Mouse (Mus musculus) adrenal gland, postnatal 25 days (tissue): ENCODE results near the gene Ffar3. TPM values are rescaled to one million over a fixed set of nuclear protein-coding genes. Genes with fewer than 3 reads are reported as not detected.

Source experiments
- DNase-seq: peaks from one replicate; pipeline ENCODE4 v3.0.0; 2021; ENCODE audit warnings: mixed read lengths
- long read RNA-seq: library from polyadenylated mRNA; stranded (forward); transcript quantifications from one replicate; pipeline ENCODE4 v2.0.0, GENCODE M21; 2021
- total RNA-seq: library from RNA; stranded (reverse); gene quantifications from 2 replicates; pipeline ENCODE4 v1.2.3, GENCODE M21; 2021

Ffar3 gene
- total RNA-seq: 0.70 TPM in 1 of 2 replicates, not detected in the other
- long read RNA-seq: 0 reads

DNA sequence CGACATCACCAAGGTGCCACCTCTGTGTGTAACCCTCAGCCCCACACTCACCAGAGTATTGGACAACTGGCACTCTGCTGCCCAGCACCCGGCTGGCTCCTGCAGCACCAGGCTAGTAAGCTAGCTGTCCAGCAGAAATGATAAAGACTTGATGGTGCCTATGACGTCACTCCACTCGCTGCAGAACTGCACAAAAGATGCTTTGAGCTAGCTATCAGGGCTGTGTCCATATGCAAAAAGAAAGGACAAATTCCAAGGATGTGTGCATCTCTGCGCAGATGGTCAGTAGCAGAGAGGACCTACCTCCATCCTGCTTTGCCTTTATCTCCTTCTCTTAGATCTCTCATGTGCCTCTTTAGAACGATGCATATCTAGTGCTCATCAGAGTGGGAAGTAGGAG, at the start of gene Ffar3:
Gene Ffar3, minus strand, starts transcription at position 101 of the 400 bp plus-strand sequence.
- DNase-seq: no peak

DNA sequence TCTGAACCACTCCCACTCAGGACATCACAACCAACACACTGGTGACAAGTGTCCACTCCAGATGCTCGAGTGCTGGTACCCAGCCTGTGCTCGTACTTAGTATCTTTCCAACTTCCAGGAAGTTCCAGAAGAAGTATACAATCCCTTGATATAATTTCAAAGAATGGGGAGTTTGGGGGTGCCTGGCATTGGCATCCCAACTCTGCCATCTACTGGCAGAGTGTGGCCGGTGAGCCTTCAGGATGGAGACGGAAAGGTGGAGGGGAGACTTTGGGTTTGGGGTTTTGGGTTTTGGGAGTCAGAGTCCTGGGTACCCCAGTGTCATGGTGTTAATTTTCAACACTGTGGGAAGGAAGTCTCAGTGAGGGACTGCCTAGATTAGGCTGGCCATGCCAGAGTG, 48.1 kb upstream of the Ffar3 start:
- DNase-seq: no peak

GRCm38 (mm10) chr7:30895217-30895616, 39.2 kb upstream of the Ffar3 start:
- no peak for DNase-seq

DNA sequence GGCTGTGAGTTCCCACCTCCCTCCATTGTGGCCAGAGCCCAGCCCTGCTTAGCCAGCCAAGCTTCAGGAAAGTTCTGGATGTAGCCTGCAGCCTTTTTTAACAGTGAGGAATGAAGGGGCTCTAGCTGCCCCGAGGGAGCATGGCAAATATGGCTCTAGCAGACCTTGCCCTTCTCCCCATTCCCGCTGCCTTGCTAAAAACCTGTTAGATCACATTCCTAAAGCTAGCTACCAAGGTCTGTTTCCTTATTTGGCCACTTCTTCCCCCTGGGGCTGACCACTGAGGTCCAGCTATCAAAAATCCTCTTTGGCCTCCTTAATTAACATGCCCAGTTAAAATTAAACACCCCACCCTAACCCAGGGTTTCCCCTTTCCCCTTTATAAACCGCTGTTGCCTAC, 36.5 kb upstream of the Ffar3 start:
- DNase-seq: no peak

DNA sequence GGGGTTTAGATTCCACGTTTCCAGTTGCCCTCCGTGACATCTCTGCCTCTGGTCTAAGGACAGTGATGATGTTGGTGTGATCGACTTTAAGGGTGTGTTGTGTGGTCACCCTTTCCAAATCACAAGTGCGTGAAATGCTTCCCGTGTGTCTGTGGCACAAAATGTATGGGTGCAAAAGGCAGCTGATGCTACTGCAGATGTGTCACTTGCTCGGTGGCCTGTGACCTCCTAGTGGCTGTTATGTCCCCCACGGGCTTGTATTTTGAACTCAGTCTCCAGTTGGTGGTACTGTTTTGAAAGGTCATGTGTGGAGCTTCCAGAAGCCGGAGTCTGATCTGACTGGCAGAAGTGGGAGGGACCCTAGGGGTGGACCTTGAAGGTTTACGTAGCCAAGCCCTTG, 35.8 kb upstream of the Ffar3 start:
- no peak for DNase-seq

DNA sequence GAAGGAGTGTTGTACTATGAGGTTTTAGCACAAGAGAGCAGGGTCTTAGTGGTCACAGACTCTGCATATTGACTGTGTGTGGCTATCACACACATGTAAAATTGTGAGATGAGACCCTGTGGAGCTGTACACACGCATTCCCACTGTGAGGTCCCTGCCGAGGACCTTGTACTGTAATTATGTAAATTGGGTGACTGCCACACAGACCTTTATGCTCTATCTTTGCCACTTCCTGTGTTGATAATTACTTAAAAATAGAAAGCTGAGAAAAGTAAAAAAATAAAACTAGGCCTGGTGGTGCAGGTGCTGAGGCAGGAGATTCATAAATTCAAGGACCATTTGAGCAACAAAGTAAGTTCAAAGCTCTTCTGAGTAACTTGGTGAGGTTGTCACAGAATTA, 34.7 kb upstream of the Ffar3 start:
- no peak for DNase-seq

DNA sequence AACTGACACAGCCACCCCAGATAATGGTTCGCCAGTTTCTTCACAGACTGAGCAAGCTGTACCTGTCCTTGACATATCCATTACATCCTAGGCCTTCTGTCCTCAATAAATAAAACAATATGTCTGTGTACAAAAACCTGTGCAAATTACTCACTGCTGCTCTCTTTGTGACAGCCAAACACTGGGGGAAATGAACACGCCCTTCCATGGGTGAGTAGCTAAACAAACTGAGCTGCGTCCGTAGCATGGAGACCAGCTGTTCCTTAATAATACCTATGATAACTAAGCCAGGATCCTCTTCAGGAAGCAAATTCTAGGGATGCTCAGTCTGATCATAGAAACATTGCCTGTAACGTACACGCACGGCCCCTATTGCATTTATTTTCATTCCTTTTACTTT, 32.8 kb upstream of the Ffar3 start:
- DNase-seq: no peak

DNA sequence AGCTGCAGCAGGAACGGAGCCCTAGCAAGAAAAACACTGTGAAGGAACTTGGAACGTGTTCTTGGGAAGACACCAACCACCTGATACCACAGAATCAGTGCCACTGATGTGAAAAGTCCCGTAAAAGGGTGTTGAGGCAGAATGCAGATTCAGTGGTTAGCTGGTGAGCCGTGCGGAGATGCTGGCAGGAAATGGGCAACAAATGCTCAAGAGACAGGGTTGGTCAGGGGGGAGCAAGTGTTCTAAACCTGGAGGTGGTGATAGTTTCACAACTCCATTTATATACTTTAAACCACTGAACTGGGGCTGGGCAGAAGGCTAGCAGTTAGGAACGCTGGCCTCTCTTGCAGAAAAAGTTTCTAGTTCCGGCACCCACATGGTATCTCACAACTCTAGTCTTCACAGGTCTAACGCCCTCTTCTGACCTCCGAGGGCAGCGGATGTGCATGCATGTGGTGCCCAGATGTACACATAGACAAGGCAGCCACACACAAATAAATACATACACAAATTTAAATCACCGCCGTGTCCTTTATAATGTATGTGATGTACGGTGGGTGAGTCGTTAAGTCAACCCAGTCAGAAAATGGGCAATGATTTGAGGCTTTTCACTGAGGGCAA, 31.7 kb upstream of the Ffar3 start:
- no peak for DNase-seq

- no peak for DNase-seq
These were observed 30.9 kb upstream of the Ffar3 start for GRCm38 (mm10) chr7:30886852-30887251.

GRCm38 (mm10) chr7:30884047-30884446, 28.1 kb upstream of the Ffar3 start:
- no peak for DNase-seq

- DNase-seq: no peak
These were observed 25.4 kb upstream of the Ffar3 start for GRCm38 (mm10) chr7:30881367-30881766.

GRCm38 (mm10) chr7:30880176-30880575, 24.2 kb upstream of the Ffar3 start, which contains the start of gene Cd22:
Gene Cd22, minus strand, starts transcription at chr7:30880342.
- no peak for DNase-seq

GRCm38 (mm10) chr7:30878950-30879349, 23.0 kb upstream of the Ffar3 start:
- no peak for DNase-seq

DNA sequence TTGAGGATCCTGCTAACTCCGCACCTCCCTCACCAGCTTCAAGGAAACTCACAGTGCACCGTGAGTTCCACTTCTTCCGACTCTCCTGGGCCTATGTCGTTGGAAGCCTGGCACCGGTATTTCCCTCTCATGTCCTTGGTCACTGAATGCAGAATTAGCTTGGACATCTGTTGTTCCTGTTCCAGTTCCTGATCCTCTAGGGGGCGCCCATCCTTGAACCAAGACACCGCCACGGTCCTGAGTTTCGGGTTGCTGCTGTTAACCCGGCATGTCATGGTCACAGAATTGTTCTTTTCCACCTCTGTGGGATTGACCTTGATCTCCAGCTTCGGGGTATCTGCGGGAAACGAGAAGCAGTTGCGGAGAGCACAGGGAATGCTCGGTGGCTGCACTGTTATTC, 17.1 kb upstream of the Ffar3 start:
- peak; percentile 82 for DNase-seq

DNA sequence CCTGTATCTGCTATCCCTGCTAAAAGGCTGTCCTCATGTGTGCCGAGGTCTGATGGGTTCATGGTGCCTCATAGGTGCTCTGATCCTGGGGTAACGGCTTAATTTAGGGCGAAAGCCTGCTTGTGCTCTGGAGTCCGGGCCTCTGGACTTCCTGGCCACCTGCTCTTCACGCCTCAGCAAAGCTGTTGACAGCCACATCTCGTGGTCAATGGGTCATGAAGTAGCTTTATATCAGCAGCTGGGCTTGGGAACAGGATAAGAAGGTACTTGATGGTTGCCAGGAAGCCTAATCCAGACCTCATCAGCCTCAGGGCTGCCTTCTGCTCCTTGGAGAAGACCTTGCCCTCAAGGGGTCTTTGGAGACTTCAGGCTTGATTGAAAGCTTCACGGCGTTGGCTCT, 7.4 kb upstream of the Ffar3 start:
- no peak for DNase-seq

GRCm38 (mm10) chr7:30861464-30861863, 5.5 kb upstream of the Ffar3 start, which contains the start of gene Ffar1:
Gene Ffar1, minus strand, starts transcription at chr7:30861564.
- no peak for DNase-seq

DNA sequence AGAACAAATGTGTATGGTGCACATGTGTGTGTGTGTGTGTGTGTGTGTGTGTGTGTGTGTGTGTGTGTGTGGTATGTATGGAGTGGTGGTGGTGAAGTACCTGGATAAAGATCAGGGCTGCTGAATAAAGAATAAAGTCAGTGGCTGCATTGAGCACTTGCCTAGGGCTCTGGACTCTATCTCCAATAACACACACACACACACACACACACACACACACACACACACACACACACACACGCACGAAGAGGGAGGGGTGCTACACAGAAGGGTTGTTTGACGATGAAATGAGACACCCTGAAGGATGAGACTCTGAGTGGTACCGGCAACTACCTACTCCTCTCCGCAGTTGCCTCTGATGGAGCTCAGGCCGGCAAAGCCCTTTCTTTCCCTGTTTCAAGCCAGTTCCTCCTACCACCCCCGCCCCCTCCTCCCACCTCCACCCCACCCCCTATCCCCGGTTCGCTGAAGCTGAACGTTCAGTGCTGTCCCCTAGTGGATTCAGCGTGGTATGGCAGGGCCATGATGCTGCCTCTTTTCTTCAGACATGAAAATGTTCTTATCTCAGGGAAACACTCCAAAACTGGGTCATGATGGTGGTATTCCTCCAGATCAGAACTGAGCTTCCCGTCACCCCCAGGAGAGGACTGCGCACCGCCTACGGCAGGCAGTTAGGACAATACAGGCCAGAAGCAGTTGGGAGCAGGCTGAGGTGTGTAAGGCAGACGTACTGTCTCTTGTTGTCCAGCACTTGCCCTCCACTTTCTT, 3.8 kb upstream of the Ffar3 start:
- DNase-seq: peak; percentile 44

GRCm38 (mm10) chr7:30859290-30859634, 3.3 kb upstream of the Ffar3 start:
- DNase-seq: peak; percentile 80

DNA sequence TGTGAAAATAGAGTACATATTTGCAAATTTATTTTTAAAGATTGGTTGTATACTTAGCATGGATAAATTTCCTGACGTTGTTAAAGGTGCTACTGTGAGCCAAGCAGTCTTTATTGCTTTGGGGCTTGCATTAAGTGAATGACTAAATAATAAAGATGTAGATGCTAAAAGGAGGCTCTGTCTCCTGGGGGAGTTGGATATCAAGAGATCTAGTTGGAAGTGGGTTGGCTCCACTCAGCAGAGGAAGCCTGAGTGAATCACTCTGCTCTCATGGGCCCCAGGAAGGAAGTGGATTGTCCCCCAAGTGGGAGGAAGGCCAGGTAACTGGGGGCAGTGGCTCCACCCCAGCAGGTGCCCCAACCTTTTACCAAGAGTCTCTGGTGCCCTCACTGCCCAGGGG, 1.8 kb upstream of the Ffar3 start:
- no peak for DNase-seq

DNA sequence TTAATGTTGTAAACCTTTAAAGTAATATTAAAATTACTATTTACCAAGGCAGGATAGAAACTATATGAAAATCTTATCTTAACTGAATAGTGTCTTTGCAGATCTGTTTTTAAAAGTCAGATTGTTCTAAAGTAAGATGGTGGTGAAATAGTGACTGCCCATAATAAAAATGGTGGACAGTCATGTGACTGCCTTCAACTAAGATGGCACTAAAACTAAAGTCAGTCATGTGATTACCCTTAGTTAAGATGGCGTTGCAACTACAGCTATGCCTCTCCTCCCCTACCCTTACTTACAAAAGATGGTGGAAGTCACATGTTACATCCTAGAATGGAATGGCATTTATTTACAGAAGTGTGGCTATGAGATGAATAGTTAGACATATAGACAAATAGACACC, 4.6 kb downstream of the Ffar3 start:
- DNase-seq: no peak

DNA sequence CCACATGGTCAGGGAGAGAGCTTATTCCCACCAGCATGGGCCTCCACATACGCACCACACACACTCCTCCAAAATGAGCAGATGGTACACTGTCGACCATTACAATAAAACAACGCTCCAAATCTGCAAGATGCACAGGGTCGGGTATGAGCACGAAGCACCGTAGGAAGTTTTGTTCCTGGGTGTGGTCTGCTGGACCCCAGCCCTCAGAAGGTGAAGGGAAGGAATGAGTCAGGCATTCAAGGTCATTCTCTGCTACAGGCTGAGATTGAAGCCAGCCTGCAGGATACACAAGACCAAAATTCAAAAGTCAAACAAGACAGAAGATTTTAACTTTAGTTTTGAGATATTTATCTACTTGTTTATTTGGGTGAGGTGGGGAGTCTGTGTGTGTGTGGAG, 8.0 kb downstream of the Ffar3 start:
- DNase-seq: no peak

GRCm38 (mm10) chr7:30847386-30847785, 8.6 kb downstream of the Ffar3 start:
- no peak for DNase-seq

DNA sequence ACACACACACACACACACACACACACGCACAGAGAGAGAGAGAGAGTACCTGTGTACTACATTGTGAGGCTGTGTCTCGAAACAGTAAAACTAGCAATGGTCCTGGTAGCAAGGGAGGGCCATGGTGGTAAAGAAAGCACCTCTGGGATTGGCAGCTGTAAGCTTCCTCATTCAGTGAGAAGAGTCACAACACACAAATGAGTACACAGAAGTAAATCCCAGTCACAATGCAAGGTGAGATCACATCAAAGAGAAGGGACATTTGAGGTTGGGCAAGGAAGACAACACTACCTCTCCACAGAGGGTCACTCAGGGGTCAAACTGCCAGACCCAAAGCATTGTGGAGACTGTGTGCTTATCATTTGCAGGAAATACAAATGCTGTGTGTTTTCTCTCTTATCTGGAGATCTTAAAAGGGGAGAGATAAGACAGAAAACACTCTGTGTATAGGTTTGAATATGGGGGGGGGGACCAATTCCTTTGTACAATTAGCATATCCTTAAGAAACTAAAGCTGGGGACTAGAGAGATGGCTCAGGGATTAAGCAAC, 9.4 kb downstream of the Ffar3 start:
- DNase-seq: no peak
